Mouse (Mus musculus) mesoderm, embryonic 11.5 days (tissue): ENCODE results near the gene Cuedc2.

Experiments used
- DNase-seq: peaks from one replicate; pipeline ENCODE4 v3.0.0-alpha.2; 2012; ENCODE audit warnings: low read depth, low spot score

Gene Cuedc2

GRCm38 (mm10) chr19:46338331-46338936 lies at the start of gene Cuedc2:
Cuedc2 (minus strand) TSS chr19:46338702.
- peak; percentile 96 for DNase-seq

GRCm38 (mm10) chr19:46382275-46382674 lies 43.8 kb upstream of the Cuedc2 start:
- no peak for DNase-seq

DNA sequence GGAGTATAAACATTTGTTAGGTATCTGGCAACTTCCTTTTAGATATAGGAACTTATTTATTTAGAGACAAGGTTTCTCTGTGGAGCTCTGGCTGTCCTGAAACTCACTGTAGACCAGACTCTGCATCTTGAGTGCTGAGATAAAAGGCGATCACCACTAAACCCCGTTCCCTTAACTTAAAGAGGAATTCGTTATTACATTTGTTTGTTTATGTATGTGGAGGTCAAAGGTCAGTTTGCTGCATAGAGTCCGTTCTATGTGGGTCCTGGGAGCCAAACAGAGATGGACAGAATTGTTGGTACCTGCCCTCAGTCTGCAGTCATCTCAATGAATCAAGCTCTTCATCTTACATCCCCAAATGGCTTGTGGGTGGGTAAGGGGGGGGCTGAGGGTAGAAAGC lies 37.4 kb upstream of the Cuedc2 start:
- DNase-seq: no peak

GRCm38 (mm10) chr19:46375489-46375888 lies 37.0 kb upstream of the Cuedc2 start:
- DNase-seq: no peak

GRCm38 (mm10) chr19:46374477-46375088 lies 36.1 kb upstream of the Cuedc2 start:
- no peak for DNase-seq

- DNase-seq: peak; percentile 49
Measured at GRCm38 (mm10) chr19:46369204-46369603, 30.7 kb upstream of the Cuedc2 start.

DNA sequence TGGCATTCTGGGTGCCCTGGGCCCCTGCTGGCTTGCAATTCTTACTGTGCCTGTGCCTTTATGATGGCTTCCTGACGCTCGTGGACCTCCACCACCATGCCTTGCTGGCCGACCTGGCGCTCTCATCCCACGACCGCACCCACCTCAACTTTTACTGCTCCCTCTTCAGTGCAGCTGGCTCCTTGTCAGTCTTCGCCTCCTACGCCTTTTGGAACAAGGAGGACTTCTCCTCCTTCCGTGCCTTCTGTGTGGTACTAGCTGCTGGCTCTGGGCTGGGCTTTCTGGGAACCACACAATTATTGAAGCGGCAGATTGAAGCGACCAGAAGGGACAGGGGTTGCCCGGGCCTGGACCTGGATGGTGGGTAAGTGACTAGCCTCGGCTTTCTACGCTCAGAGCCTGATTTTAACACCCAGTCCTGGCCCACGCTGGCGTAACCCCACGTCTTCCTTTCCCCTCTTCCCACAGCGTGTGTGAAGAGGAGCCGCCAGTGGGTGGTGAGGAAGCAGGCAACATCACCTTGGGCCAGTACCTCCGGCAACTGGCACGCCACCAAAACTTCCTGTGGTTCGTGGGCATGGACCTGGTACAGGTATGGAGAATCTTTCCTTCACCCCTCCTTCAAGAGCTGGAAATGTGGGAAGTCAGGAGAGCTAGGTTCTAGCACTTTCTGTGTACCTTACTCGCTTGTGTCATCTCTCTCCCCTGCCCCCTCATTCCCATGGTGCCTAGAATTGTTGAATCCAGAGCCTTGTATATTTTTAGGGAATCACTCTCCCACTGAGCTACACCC lies 29.5 kb upstream of the Cuedc2 start:
- no peak for DNase-seq

- DNase-seq: no peak
Measured at GRCm38 (mm10) chr19:46363294-46364009, 24.9 kb upstream of the Cuedc2 start.

- no peak for DNase-seq
Measured at GRCm38 (mm10) chr19:46362104-46362503, 23.6 kb upstream of the Cuedc2 start.

DNA sequence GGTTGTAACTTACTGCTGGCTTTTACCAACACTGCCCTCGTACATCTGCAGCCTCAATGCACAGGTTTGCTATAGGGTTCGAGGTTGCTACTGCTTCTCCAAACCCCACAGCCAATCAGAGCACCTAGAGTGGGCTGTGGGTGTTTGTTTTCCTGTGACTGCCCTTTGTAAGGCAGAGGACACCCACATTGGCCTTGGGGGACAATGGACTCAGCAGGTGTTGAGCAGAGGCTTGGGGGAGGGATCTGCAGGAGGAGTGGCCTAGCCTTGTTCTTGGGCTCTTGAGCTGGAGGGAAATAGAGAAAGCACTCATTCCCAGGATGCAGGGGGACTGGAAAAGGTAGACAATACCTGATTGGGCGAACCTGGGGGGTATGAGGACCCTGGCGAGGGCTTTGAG lies 19.9 kb upstream of the Cuedc2 start:
- no peak for DNase-seq

DNA sequence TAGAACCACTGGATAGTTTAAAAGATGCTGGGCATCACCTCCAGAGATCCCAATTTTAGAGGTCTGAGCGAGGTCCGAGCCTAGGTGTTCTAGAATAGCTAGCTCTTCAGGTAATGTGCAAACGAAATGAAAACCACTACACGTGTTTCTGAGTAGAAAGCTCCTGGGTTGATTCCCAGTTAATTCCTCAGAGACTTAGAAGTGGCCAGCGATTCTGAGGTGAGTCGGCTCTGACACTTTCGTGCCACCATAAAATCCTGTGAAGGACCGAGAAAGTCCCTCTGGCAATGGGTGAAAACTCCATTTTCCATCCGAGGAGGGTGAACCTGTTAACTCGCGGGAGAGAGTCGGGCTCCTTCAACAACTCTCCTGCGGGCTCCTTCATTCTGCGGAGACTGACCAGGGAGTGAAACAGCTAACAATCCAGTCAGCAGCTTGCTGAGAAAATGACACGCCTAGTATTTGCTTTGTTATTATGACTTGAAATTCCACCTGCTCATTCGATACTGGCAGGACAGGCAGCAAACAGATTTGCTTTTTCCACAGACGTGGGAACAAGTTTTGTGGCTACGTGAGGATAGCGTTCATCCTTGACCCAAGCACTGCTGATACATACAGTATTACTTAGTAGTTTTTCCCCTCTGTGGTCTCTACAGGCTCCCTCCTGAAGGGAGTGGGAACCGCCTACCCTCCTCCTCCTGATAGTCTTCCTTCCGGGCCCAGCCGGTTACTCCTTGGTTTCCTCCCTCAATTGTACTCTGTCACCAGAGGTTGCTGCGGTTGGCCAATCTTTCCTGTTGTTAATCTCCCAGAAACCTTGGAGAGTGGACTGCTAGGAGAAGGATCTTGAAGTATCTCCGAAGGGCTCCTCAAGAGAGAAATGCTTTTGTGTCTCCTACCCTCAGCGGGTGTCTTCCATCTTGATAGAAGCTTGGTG lies 19.1 kb upstream of the Cuedc2 start:
- no peak for DNase-seq

GRCm38 (mm10) chr19:46356701-46357138 lies 18.2 kb upstream of the Cuedc2 start:
- DNase-seq: peak; percentile 85

DNA sequence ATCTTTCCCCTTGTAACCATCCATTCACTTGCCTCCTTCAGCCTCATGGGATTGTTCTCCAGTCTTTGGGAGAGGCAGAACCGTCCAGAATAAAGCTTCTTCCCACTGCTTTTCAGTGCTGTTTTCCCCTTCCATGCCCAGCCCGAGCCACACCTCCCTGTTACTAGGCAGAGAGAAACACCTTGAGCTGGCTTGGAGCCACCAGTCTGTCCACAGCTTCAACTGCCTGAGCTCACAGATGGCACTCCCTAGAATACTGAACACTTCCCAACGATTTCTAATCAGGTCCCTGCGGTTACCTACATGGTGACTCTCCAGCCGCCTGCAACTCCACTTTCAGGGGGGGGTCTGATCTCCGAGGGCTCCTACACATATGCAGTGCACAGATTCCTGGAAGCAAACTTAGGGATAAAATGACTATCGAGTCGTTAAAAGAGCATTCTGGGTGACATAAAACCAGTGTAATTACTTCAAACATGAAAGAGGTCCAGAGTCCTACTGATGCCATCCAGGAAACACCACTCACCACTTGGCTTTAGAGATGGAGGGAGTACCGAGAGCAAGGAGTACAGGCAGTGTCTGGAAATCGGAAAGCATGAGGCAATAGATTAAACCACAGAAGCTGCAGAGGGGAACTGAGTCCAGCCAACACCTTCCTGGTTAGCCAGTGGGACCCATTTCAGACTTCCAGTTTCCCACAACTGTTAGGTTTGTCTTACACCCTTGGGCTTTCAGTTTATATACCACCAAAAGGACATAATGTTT lies 11.8 kb upstream of the Cuedc2 start, which contains the start of gene 2310034G01Rik:
Gene 2310034G01Rik, minus strand, starts transcription at position 135 of the 765 bp plus-strand sequence.
- no peak for DNase-seq

GRCm38 (mm10) chr19:46349550-46349949 lies 11.0 kb upstream of the Cuedc2 start:
- no peak for DNase-seq

DNA sequence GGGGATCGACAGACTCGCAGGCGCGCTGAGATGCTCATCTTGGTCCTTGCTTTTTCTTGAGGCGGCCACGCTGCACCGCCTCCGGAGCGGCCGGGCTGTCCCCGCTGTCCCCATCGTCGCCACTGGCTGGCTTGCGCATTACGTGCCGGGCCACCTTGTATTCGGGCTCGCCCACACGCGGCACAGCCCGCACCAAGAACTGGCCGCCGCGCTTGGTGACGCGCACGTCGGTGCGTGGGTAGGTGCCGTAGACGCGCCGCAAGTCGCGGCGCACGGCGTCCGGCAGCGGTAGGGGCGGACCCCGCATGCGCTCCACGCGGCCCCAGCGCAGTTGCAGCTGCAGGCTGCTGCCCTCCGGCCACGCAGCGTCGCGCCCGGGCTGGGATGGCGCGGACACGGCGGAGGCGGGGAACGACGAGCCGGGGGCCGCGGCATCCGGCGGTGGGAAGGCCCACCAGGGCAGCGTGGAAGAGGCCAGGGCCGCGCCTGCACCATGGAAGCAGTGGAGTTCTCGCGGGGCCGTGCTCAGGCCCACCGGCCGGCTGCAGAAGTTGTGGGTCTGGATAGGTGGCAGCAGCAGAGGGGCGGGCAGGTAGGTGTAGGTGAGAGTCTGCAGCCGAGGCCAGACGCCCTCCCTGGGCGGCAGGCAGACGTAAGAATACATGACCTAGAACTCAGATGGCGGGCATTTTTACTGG lies 10.4 kb upstream of the Cuedc2 start:
- DNase-seq: peak; percentile 82

- no peak for DNase-seq
Measured at GRCm38 (mm10) chr19:46347936-46348668, 9.6 kb upstream of the Cuedc2 start.

DNA sequence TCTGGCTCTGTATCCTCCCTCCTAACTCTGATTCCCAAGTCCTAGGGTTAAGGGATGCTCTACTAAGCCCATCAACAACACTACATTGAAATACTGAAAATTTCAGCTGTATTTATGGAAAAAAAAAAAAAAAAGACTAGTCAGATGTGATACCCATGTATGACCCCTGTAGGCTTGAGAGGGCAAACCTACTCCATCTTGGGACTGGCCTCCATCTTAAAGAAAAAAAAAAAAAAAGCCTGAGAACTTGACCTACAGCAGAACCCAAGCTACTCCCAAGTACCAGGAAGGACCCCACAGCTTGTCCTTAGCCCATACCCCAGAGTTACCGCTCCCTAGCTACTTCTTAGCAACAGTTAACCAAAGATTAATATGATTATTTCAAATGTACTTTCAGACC lies 8.6 kb upstream of the Cuedc2 start:
- DNase-seq: no peak

DNA sequence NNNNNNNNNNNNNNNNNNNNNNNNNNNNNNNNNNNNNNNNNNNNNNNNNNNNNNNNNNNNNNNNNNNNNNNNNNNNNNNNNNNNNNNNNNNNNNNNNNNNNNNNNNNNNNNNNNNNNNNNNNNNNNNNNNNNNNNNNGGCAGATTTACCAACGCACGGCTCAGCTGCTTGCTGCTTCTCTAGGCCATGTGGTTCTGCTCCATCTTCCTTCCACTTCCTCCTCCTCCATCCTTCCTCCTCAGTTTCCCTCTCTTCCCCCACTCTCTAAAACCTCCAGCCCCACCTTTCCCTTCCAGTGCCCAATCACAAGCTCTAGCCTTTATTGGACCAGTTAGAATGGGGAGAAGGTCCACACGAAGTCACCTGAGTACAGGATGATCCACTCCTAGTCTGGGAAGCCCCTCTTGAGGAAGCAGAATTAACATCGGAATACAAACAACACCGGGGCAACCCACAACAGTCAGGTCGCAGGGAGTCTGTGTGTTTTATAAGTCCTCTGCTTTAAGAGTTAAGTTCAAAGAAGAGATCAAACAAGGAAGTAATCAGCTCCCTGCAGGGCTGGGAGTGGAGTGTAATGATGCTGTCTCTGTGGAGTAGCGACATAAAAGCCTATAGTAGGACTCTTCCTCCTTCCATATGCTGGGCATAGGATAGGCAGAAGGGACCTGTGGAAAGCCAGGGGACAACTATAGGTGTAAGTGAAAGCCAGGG lies 6.4 kb upstream of the Cuedc2 start:
- DNase-seq: no peak
